Mouse (Mus musculus): ENCODE results near the gene Hcar2. TPM values are rescaled to one million over a fixed set of nuclear protein-coding genes. Genes with fewer than 3 reads are reported as not detected.
A peak's percentile ranks its signal among the peaks of the same experiment; 100 is the strongest.

The Hcar2 gene
- polyA plus RNA-seq (2014; fragmentation: Nextera tagmentation; extraction: Ambion mirVana): not detected in 2 replicates

DNA sequence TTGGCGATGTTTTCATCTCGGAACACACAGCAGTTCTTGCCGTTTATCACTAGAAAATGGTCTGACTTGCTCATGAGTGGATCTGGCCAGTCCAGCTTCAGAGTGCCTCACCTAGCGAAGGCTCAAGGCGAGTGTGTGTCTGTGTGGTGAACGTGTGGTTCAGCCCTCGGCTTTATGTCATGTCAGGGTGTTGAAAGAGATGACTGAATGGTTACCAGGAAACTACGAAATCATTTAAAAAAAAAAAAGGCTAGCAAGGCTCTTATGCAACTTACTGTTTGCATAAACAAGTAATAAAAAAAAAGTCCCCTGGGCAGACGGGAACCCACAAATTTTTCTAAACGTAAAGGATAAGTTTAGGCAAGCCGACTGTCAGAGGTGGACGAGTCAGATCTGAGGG, at the start of gene Hcar2:
Hcar2 (minus strand) TSS at position 135 of the 400 bp plus-strand sequence.
- H3K27ac ChIP-seq (ENCODE audit: low read depth, low read length): no peak within 1 kb of the TSS
- H3K4me2 ChIP-seq (ENCODE audit: low read length): no peak within 1 kb of the TSS
- no peak within 1 kb of the TSS for H3K4me3 ChIP-seq (ENCODE audit: low read depth, low read length)
- H3K9ac ChIP-seq (ENCODE audit: low read length): no peak within 1 kb of the TSS
- WGBS: 85% methylated on average over 12 of the region's 12 CpGs
- H3K4me1 ChIP-seq (ENCODE audit: control insufficient read depth, insufficient read depth, low read length): no peaks in the 10 kb centered on the region
- no peaks in the 10 kb centered on the region for H3K27me3 ChIP-seq (replicated peaks; ENCODE audit: control insufficient read depth, insufficient read depth, low read length)
- H3K36me3 ChIP-seq (ENCODE audit: control insufficient read depth, insufficient read depth, low read length): no peaks in the 10 kb centered on the region
- H3K9me3 ChIP-seq (replicated peaks; ENCODE audit: control insufficient read depth, low read length): no peaks in the 10 kb centered on the region
- ATAC-seq (no peak), DNase-seq (ENCODE audit: low spot score) (no peak)

- ATAC-seq: no peak
Measured at GRCm38 (mm10) chr5:123914852-123915251, 49.6 kb upstream of the Hcar2 start.

DNA sequence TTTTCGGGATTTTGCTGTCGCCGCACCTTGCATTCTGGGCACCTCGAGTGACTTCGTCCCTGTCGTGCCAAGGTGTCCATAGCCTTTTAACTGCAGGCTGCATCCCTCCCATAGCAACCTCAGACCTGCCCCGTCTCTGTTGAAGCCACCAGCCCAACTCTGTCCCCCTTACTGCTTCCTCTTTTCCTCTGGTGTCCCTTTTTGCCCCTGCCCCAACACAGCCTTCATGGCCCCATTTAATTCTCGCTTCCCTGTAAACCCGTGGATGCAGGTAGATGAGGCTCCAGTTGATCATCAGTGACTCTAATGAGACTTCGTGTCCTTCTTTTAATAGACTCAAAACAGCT, 42.3 kb upstream of the Hcar2 start:
- Histone ChIP-seq H3K27me3 (replicated peaks; ENCODE audit: control insufficient read depth, insufficient read depth, low read length) (no peaks in the 10 kb centered on the region), H3K36me3 (ENCODE audit: control insufficient read depth, insufficient read depth, low read length) (peaks cover 43% of the 10 kb centered on the region), H3K27ac (ENCODE audit: low read depth, low read length) (peak overlapping the region; percentile 82; the same call in 1 of the 2 replicates), H3K9ac (ENCODE audit: low read length) (peak overlapping the region; percentile 99), H3K4me2 (ENCODE audit: low read length) (peak overlapping the region; percentile 71), H3K4me3 (ENCODE audit: low read depth, low read length) (peak overlapping the region; percentile 96), H3K4me1 (ENCODE audit: control insufficient read depth, insufficient read depth, low read length) (peaks cover 9% of the 10 kb centered on the region), H3K9me3 (replicated peaks; ENCODE audit: control insufficient read depth, low read length) (no peaks in the 10 kb centered on the region)
- 6% methylated on average over 10 of the region's 10 CpGs for WGBS
- ATAC-seq (no peak; the same call in 1 of the 2 replicates), DNase-seq (ENCODE audit: low spot score) (no peak)

More at GRCm38 (mm10) chr5:123914852-123915251, 49.6 kb upstream of the Hcar2 start:
- Histone ChIP-seq H3K4me2 (ENCODE audit: low read length) (no peak overlapping the region), H3K4me1 (ENCODE audit: control insufficient read depth, insufficient read depth, low read length) (no peaks in the 10 kb centered on the region), H3K27ac (ENCODE audit: low read depth, low read length) (no peak overlapping the region), H3K9ac (ENCODE audit: low read length) (no peak overlapping the region), H3K36me3 (ENCODE audit: control insufficient read depth, insufficient read depth, low read length) (peaks cover 82% of the 10 kb centered on the region), H3K9me3 (replicated peaks; ENCODE audit: control insufficient read depth, low read length) (no peaks in the 10 kb centered on the region), H3K27me3 (replicated peaks; ENCODE audit: control insufficient read depth, insufficient read depth, low read length) (no peaks in the 10 kb centered on the region), H3K4me3 (ENCODE audit: low read depth, low read length) (no peak overlapping the region)
- 89% methylated on average over 3 of the region's 3 CpGs for WGBS
- DNase-seq (ENCODE audit: low spot score): no peak

GRCm38 (mm10) chr5:123906976-123907630, 41.8 kb upstream of the Hcar2 start, which contains the start of gene Denr:
Gene Denr (plus strand): TSS chr5:123907175.
- Histone ChIP-seq H3K27ac (ENCODE audit: low read depth, low read length) (peak within 1 kb of the TSS; percentile 82), H3K4me3 (ENCODE audit: low read depth, low read length) (peak within 1 kb of the TSS; percentile 96), H3K4me1 (ENCODE audit: control insufficient read depth, insufficient read depth, low read length) (peaks cover 9% of the 10 kb centered on the region), H3K9ac (ENCODE audit: low read length) (peak within 1 kb of the TSS; percentile 99), H3K36me3 (ENCODE audit: control insufficient read depth, insufficient read depth, low read length) (peaks cover 38% of the 10 kb centered on the region), H3K27me3 (replicated peaks; ENCODE audit: control insufficient read depth, insufficient read depth, low read length) (no peaks in the 10 kb centered on the region), H3K4me2 (ENCODE audit: low read length) (peak within 1 kb of the TSS; percentile 71), H3K9me3 (replicated peaks; ENCODE audit: control insufficient read depth, low read length) (no peaks in the 10 kb centered on the region)
- peak; percentile 97 for ATAC-seq
- WGBS: under 1% methylated on average over 49 of the region's 61 CpGs
- peak; percentile 98 for DNase-seq (ENCODE audit: low spot score)

GRCm38 (mm10) chr5:123906146-123906975, 41.1 kb upstream of the Hcar2 start:
- 69% methylated on average over 17 of the region's 17 CpGs for WGBS
- Histone ChIP-seq H3K36me3 (ENCODE audit: control insufficient read depth, insufficient read depth, low read length) (peaks cover 31% of the 10 kb centered on the region), H3K4me2 (ENCODE audit: low read length) (peak overlapping the region; percentile 46), H3K9me3 (replicated peaks; ENCODE audit: control insufficient read depth, low read length) (no peaks in the 10 kb centered on the region), H3K27ac (ENCODE audit: low read depth, low read length) (no peak overlapping the region), H3K9ac (ENCODE audit: low read length) (no peak overlapping the region), H3K4me1 (ENCODE audit: control insufficient read depth, insufficient read depth, low read length) (peaks cover 9% of the 10 kb centered on the region), H3K4me3 (ENCODE audit: low read depth, low read length) (peak overlapping the region; percentile 19; the same call in 1 of the 2 replicates), H3K27me3 (replicated peaks; ENCODE audit: control insufficient read depth, insufficient read depth, low read length) (no peaks in the 10 kb centered on the region)
- no peak for ATAC-seq
- no peak for DNase-seq (ENCODE audit: low spot score)

GRCm38 (mm10) chr5:123904059-123904672, 38.9 kb upstream of the Hcar2 start:
- Histone ChIP-seq H3K27ac (ENCODE audit: low read depth, low read length) (no peak overlapping the region), H3K4me3 (ENCODE audit: low read depth, low read length) (no peak overlapping the region), H3K27me3 (replicated peaks; ENCODE audit: control insufficient read depth, insufficient read depth, low read length) (no peaks in the 10 kb centered on the region), H3K9ac (ENCODE audit: low read length) (no peak overlapping the region), H3K4me2 (ENCODE audit: low read length) (no peak overlapping the region), H3K36me3 (ENCODE audit: control insufficient read depth, insufficient read depth, low read length) (peaks cover 10% of the 10 kb centered on the region), H3K4me1 (ENCODE audit: control insufficient read depth, insufficient read depth, low read length) (peaks cover 9% of the 10 kb centered on the region), H3K9me3 (replicated peaks; ENCODE audit: control insufficient read depth, low read length) (no peaks in the 10 kb centered on the region)
- no peak for DNase-seq (ENCODE audit: low spot score)
- ATAC-seq: no peak
- 73% methylated on average over 11 of the region's 11 CpGs for whole genome bisulfite sequencing

- DNase-seq (ENCODE audit: low spot score): no peak
- Histone ChIP-seq H3K36me3 (ENCODE audit: control insufficient read depth, insufficient read depth, low read length) (no peaks in the 10 kb centered on the region), H3K9ac (ENCODE audit: low read length) (no peak overlapping the region), H3K4me2 (ENCODE audit: low read length) (no peak overlapping the region), H3K4me1 (ENCODE audit: control insufficient read depth, insufficient read depth, low read length) (no peaks in the 10 kb centered on the region), H3K27ac (ENCODE audit: low read depth, low read length) (no peak overlapping the region), H3K9me3 (replicated peaks; ENCODE audit: control insufficient read depth, low read length) (no peaks in the 10 kb centered on the region), H3K4me3 (ENCODE audit: low read depth, low read length) (no peak overlapping the region), H3K27me3 (replicated peaks; ENCODE audit: control insufficient read depth, insufficient read depth, low read length) (no peaks in the 10 kb centered on the region)
- WGBS: 84% methylated on average over 13 of the region's 13 CpGs
- no peak for ATAC-seq
Measured at GRCm38 (mm10) chr5:123897352-123897751, 32.1 kb upstream of the Hcar2 start.

GRCm38 (mm10) chr5:123896395-123896794, 31.1 kb upstream of the Hcar2 start:
- Histone ChIP-seq H3K4me3 (ENCODE audit: low read depth, low read length) (no peak overlapping the region), H3K36me3 (ENCODE audit: control insufficient read depth, insufficient read depth, low read length) (no peaks in the 10 kb centered on the region), H3K9me3 (replicated peaks; ENCODE audit: control insufficient read depth, low read length) (no peaks in the 10 kb centered on the region), H3K9ac (ENCODE audit: low read length) (no peak overlapping the region), H3K4me2 (ENCODE audit: low read length) (no peak overlapping the region), H3K4me1 (ENCODE audit: control insufficient read depth, insufficient read depth, low read length) (no peaks in the 10 kb centered on the region), H3K27ac (ENCODE audit: low read depth, low read length) (no peak overlapping the region), H3K27me3 (replicated peaks; ENCODE audit: control insufficient read depth, insufficient read depth, low read length) (no peaks in the 10 kb centered on the region)
- no peak for ATAC-seq
- WGBS: 84% methylated on average over 11 of the region's 11 CpGs
- DNase-seq (ENCODE audit: low spot score): no peak
